Mouse (Mus musculus) myocyte (in vitro differentiated cells): ENCODE measurements at regions not wholly inside any gene's neighbourhood (a gene's known extent, or its start where the extent isn't known, plus 50 kb on each side); places are given as distances from the start of the nearest gene placed in this dataset.

Experiments
- H3K27me3 ChIP-seq: one replicate; pipeline ENCODE4 v1.6.1; 2011; ENCODE audit not compliant: control insufficient read depth, insufficient read depth, insufficient read length
- H3K36me3 ChIP-seq: one replicate; pipeline ENCODE4 v1.6.1; 2011; ENCODE audit not compliant: control insufficient read depth, insufficient read depth
- H3K4me2 ChIP-seq: one replicate; pipeline ENCODE4 v1.6.1; 2011; ENCODE audit warnings: low read depth, control low read depth
- H3K4me3 ChIP-seq: one replicate; pipeline ENCODE4 v1.5.1; 2011; ENCODE audit warnings: mild to moderate bottlenecking, control low read depth, moderate library complexity
- H3K79me2 ChIP-seq: one replicate; pipeline ENCODE4 v1.6.1; 2011; ENCODE audit not compliant: control insufficient read depth, insufficient read depth
- H3ac ChIP-seq: one replicate; pipeline ENCODE4 v1.6.1; 2011; ENCODE audit not compliant: control insufficient read depth, insufficient read length
- CEBPB ChIP-seq: IDR thresholded peaks from 2 replicates; pipeline ENCODE4 v1.6.1; 2011; ENCODE audit warnings: mild to moderate bottlenecking, moderate library complexity; ENCODE audit not compliant: poor library complexity, insufficient read depth, severe bottlenecking
- E2F4 ChIP-seq: IDR thresholded peaks from one replicate; pipeline ENCODE4 v1.6.1; 2011; ENCODE audit warnings: mild to moderate bottlenecking, control low read depth, moderate library complexity; ENCODE audit not compliant: insufficient read depth
- MAX ChIP-seq: IDR thresholded peaks from one replicate; pipeline ENCODE4 v1.6.1; 2011; ENCODE audit warnings: low read depth, mild to moderate bottlenecking, control low read depth
- MYOD1 ChIP-seq, 3 experiments: IDR thresholded peaks; one replicate each; pipeline ENCODE4 v1.6.1; 2011; ENCODE audit warnings: control low read depth in 2 of 3, low read depth in 2 of 3, mild to moderate bottlenecking in 2 of 3, moderate library complexity in 1 of 3; ENCODE audit not compliant: insufficient read length in 2 of 3, control insufficient read depth in 1 of 3
- MYOG ChIP-seq, 3 experiments: IDR thresholded peaks; one replicate each; pipeline ENCODE4 v1.6.1; 2011; ENCODE audit warnings: control low read depth in 2 of 3, low read depth in 2 of 3, mild to moderate bottlenecking in 2 of 3; ENCODE audit not compliant: insufficient read length in 2 of 3, control insufficient read depth in 1 of 3, insufficient read depth in 1 of 3
- POLR2A ChIP-seq: IDR thresholded peaks from one replicate; pipeline ENCODE4 v1.6.1; 2011; ENCODE audit warnings: low read depth, mild to moderate bottlenecking, control low read depth, moderate library complexity; ENCODE audit not compliant: insufficient read length
- POLR2AphosphoS2 ChIP-seq: IDR thresholded peaks from one replicate; pipeline ENCODE4 v1.6.1; 2011; ENCODE audit warnings: low read depth, control low read depth; ENCODE audit not compliant: insufficient read length
- REST ChIP-seq: IDR thresholded peaks from one replicate; pipeline ENCODE4 v1.6.1; 2011; ENCODE audit warnings: mild to moderate bottlenecking, control low read depth, moderate library complexity; ENCODE audit not compliant: insufficient read depth, insufficient read length
- SRF ChIP-seq: IDR thresholded peaks from one replicate; pipeline ENCODE4 v1.6.1; 2011; ENCODE audit warnings: low read depth; ENCODE audit not compliant: control insufficient read depth, insufficient read length
- TCF12 ChIP-seq: IDR thresholded peaks from one replicate; pipeline ENCODE4 v1.6.1; 2011; ENCODE audit warnings: mild to moderate bottlenecking, control low read depth; ENCODE audit not compliant: poor library complexity, insufficient read depth, severe bottlenecking
- TCF3 ChIP-seq: IDR thresholded peaks from one replicate; pipeline ENCODE4 v1.6.1; 2011; ENCODE audit warnings: low read depth, control low read depth; ENCODE audit not compliant: insufficient read length
- USF1 ChIP-seq: IDR thresholded peaks from one replicate; pipeline ENCODE4 v1.6.1; 2011; ENCODE audit warnings: low read depth, mild to moderate bottlenecking, control low read depth, moderate library complexity

DNA sequence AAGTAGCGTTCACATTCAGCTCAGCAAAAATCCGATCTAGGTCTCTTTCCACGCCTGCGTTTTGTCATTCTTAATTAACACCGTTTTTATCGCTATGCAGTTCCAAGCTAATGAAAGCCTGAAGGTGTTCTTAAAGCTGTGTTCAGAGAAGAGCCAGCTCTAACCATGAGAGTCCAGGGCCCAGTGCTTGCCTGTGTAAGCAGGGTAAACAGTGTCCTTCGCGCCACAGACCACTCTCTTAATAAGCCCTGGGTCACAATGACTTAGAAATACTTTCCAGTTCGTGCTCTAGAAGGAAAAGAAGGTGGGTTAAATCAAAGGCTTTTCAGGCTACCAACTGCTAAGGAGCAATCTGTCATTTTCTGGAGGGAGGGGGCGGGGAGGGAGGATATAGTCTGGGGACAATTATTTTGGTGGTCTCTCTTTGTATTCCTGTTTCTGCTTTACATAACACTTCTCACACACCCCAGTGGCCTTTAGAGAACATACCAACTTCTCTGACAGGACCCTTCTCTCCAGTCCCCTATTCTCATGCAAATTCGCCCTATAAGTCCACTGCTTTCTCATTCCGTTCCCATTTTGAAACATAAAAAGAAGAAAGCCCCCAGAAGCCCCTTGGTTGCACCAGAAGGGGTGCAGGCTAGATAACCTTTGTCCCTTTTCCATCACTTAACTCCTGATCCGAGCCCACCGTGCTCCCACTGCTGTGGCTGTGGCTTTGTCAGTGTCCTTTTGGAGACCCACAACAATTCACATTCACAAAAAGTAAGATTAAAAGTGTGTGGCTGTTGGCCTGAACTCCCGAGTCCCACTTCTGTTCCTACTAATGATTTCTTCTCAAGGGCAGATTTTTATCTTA lies 63.6 kb downstream of the H2al2a start:
- TF ChIP-seq MYOG (IDR thresholded peaks at IDR 0.05; ENCODE audit: control insufficient read depth in 1 of 3, insufficient read depth in 1 of 3, insufficient read length in 2 of 3, low read depth in 2 of 3): no peak
- no peak for TF ChIP-seq POLR2A
- TF ChIP-seq POLR2AphosphoS2: no peak
- no peak for TF ChIP-seq MAX
- TF ChIP-seq CEBPB: no peak
- H3K79me2 ChIP-seq: no peaks in the 10 kb centered on the region
- no peak overlapping the region for H3ac ChIP-seq
- no peaks in the 10 kb centered on the region for H3K27me3 ChIP-seq
- no peaks in the 10 kb centered on the region for H3K36me3 ChIP-seq
- no peak overlapping the region for H3K4me3 ChIP-seq
- H3K4me2 ChIP-seq: no peak overlapping the region

DNA sequence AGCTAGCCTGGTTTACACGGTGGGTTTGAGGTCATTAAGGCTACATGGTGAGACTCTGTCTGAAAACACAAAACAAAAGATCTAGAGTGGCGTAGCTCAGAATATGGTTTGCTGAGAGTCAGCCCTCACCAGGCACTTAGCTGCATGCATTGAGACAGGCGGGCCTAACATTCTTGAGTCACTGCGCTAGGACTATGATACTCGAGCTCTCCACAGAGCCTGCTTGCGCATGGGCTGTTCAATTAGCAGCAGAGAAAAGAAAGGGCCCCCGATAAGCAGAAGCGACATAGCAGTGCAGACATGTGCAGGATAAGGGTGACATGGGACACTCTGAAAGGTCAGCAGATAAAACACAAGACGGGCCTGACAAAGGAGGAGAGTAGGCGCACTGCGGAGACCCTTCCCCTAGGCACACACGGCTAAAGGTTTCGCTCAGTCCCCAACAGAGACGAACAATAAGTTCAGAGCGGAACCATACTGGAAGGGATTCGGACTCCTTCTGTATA lies 64.3 kb downstream of the H2al2a start:
- H3K27me3 ChIP-seq: no peaks in the 10 kb centered on the region
- no peak overlapping the region for H3ac ChIP-seq
- H3K36me3 ChIP-seq: no peaks in the 10 kb centered on the region
- no peaks in the 10 kb centered on the region for H3K79me2 ChIP-seq
- H3K4me2 ChIP-seq: no peak overlapping the region
- no peak overlapping the region for H3K4me3 ChIP-seq
- TF ChIP-seq TCF12 (no peak), MAX (no peak), CEBPB (no peak), MYOG (IDR thresholded peaks at IDR 0.05; ENCODE audit: control insufficient read depth in 1 of 3, insufficient read depth in 1 of 3, insufficient read length in 2 of 3, low read depth in 2 of 3) (no peak), POLR2AphosphoS2 (no peak), USF1 (no peak), TCF3 (no peak), REST (no peak), MYOD1 (IDR thresholded peaks at IDR 0.05; ENCODE audit: control insufficient read depth in 1 of 3, insufficient read length in 2 of 3, low read depth in 2 of 3) (no peak), POLR2A (no peak), E2F4 (no peak)

DNA sequence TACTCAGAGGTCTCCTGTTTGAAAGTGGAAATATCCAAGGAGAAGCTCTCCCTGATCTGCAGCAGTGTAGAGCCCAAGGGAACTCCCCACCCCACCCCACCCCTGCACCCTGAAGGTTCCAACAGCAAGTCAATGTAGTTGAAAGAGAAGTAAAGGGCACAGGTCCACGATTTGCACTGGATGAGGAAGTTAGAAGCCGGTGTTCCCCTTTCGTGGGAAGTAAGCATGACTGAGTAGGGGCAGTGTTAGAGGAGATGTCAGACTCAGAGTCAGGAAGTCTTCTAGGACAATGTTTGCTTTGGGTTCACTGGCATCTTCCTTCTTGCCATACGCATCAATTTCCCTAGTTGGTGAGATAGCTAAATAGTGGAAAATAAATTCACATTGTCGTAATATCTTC lies 64.9 kb downstream of the H2al2a start:
- H3K4me3 ChIP-seq: no peak overlapping the region

DNA sequence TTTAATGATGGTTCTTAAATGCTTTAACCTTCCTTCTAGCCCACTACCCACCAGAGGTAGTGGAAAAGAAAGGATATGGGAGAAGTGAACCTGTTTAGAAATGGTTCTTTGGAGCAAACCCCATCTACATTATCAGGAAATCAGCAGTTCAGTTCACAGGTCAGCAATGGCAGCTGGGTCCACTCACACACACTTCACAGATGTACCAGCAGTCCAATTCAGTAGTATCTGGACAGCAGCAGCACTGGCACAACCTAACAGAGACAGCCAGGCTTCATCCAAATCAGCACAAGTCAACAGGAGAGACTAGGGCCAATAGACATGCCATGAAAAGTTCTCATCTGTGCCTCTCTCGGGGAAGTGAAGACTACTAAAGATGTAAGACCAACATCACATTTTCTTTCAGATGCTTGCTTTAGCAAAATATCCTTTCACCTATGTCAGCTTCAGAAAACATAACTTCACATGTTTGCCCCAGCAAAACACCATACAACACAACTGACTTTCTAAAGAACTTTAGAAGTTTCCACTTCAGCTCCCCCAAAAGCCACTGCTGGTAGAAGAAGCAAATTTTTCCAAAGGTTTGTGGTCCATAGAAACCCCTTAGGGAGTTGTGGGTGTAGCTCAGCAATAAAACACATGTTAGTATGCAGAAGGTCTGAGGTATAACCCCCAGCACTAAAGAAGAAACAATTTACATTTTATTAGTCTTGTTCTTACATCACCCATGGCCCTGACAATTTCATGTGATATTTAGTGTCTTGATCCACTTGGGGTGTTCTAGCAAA lies 77.7 kb downstream of the H2al2a start:
- no peaks in the 10 kb centered on the region for H3K36me3 ChIP-seq
- H3K4me3 ChIP-seq: no peak overlapping the region

More for the DNA sequence above, 64.9 kb downstream of the H2al2a start:
- Histone ChIP-seq H3K4me2 (no peak overlapping the region), H3ac (no peak overlapping the region), H3K36me3 (no peaks in the 10 kb centered on the region), H3K27me3 (no peaks in the 10 kb centered on the region), H3K79me2 (no peaks in the 10 kb centered on the region)
- TF ChIP-seq TCF3 (no peak), POLR2AphosphoS2 (no peak), USF1 (no peak), CEBPB (no peak), MAX (no peak), TCF12 (no peak), E2F4 (no peak), POLR2A (no peak), REST (no peak), SRF (no peak), MYOD1 (IDR thresholded peaks at IDR 0.05; ENCODE audit: control insufficient read depth in 1 of 3, insufficient read length in 2 of 3, low read depth in 2 of 3) (no peak), MYOG (IDR thresholded peaks at IDR 0.05; ENCODE audit: control insufficient read depth in 1 of 3, insufficient read depth in 1 of 3, insufficient read length in 2 of 3, low read depth in 2 of 3) (no peak)

More for the DNA sequence above, 77.7 kb downstream of the H2al2a start:
- Histone ChIP-seq H3K27me3 (peaks cover 6% of the 10 kb centered on the region), H3K79me2 (no peaks in the 10 kb centered on the region), H3K4me2 (no peak overlapping the region), H3ac (no peak overlapping the region)
- TF ChIP-seq E2F4 (no peak), POLR2A (no peak), TCF12 (no peak), USF1 (no peak), TCF3 (no peak), POLR2AphosphoS2 (no peak), SRF (no peak), MAX (no peak), REST (no peak), MYOD1 (IDR thresholded peaks at IDR 0.05; ENCODE audit: control insufficient read depth in 1 of 3, insufficient read length in 2 of 3, low read depth in 2 of 3) (no peak), MYOG (IDR thresholded peaks at IDR 0.05; ENCODE audit: control insufficient read depth in 1 of 3, insufficient read depth in 1 of 3, insufficient read length in 2 of 3, low read depth in 2 of 3) (no peak), CEBPB (no peak)
